14 mouse cellular contexts compared by ENCODE assay signal in the genomic region with DNA sequence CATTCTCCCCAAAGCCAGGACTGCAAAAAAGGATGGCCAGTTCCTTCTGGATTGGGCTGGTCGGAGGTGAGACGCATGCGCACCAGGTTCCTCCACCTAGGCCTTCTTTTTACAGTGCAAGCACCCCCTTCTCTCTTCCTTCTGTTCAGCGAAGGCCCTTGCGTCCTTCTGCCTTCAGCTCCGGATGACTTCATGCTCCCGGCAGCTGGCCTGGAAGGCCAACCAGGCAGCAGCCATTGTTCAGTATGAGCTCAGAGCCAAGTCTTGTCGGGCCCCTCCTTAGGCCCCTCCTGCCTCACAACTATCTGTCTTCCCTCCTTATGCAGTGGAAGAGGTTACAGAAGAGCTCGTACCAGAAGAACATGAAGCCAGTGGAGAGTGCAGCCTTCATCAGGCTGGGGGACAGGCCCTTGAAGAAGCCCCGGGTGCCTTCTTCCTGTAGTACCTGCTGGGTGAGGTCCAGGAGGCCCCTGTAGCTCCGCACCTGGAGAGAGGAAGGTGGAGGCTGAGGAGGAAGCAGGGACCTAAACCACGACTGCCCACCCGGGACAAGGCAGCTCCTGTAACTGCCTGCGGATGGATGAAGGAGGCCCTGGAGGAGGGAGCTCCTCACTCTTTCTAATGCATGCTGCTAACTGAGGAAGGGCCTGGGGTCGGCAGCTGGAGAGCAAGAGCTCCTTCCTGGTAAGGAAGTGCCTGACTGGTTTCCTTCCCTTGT. TPM values are rescaled to one million over a fixed set of nuclear protein-coding genes. Genes with fewer than 3 reads are reported as not detected.
DNase-seq lines count a peak whose midpoint lies in the region; ATAC-seq and TF ChIP-seq lines count a peak whose summit lies in the region.
"Had no signal": no experiment of that assay in that cellular context is flagged by ENCODE, and none has a peak within 500 bp of the region (broad histone marks: within the 10 kb centered on the region; RNA-seq: fewer than 3 reads in every experiment).

No protein-coding gene starts in this region.

- peaks cover 43% of the 10 kb centered on the region for H3K4me1 ChIP-seq in midbrain, embryonic 10.5 days
- H3K4me1 ChIP-seq in midbrain, embryonic 11.5 days (ENCODE audit: control insufficient read depth, insufficient read depth, low read length) = peaks cover 11% of the 10 kb centered on the region
- H3K4me1 ChIP-seq in stomach, embryonic 15.5 days = peaks cover 19% of the 10 kb centered on the region; the same call in 1 of the 2 replicates
- peaks cover 14% of the 10 kb centered on the region for H3K4me1 ChIP-seq in forebrain, postnatal 0 days (ENCODE audit: insufficient read depth)

- intact Hi-C loops in heart, postnatal 14 days (cut with DNase I) = no loop called here

- H3K9ac ChIP-seq in midbrain, embryonic 11.5 days (ENCODE audit: low read length) = no peak overlapping the region
- no peak overlapping the region for H3K9ac ChIP-seq in stomach, embryonic 15.5 days
- no peak overlapping the region for H3K9ac ChIP-seq in forebrain, postnatal 0 days
- H3K9ac ChIP-seq: forebrain, embryonic 12.5 days; hindbrain, embryonic 15.5 days; neural tube, embryonic 12.5 days had no signal

- H3K36me3 ChIP-seq in midbrain, embryonic 10.5 days = peaks cover 43% of the 10 kb centered on the region
- H3K36me3 ChIP-seq in midbrain, embryonic 11.5 days (ENCODE audit: control insufficient read depth, insufficient read depth, low read length) = no peaks in the 10 kb centered on the region
- peaks cover 5% of the 10 kb centered on the region; the same call in 1 of the 2 replicates for H3K36me3 ChIP-seq in stomach, embryonic 15.5 days
- H3K36me3 ChIP-seq in forebrain, postnatal 0 days (ENCODE audit: insufficient read depth) = peaks cover 27% of the 10 kb centered on the region

- no peak for TF ChIP-seq CTCF in forebrain, postnatal 0 days (IDR thresholded peaks at IDR 0.05; ENCODE audit: low read depth)

- peaks cover 16% of the 10 kb centered on the region for H3K27me3 ChIP-seq in midbrain, embryonic 10.5 days (ENCODE audit: low read depth, poor library complexity, severe bottlenecking)
- H3K27me3 ChIP-seq in midbrain, embryonic 11.5 days (ENCODE audit: control insufficient read depth, insufficient read depth, low read length) = no peaks in the 10 kb centered on the region
- H3K27me3 ChIP-seq in stomach, embryonic 15.5 days (replicated peaks) = no peaks in the 10 kb centered on the region
- no peaks in the 10 kb centered on the region for H3K27me3 ChIP-seq in forebrain, postnatal 0 days (ENCODE audit: insufficient read depth, low read length)
- H3K27me3 ChIP-seq: neural tube, embryonic 12.5 days had no signal

- no peak for ATAC-seq in midbrain, embryonic 11.5 days (ENCODE audit: low FRiP score)
- ATAC-seq in stomach, embryonic 15.5 days (ENCODE audit: insufficient read depth, low FRiP score, low read depth) = no peak
- ATAC-seq in megakaryocyte, adult 5-6 weeks (ENCODE audit: poor library complexity, severe bottlenecking) = no peak
- ATAC-seq in forebrain, postnatal 0 days = no peak
- ATAC-seq: activated CD4-positive, CD25-positive, alpha-beta regulatory T cell, adult 4 months; lung, postnatal 0 days had no signal

- no peaks in the 10 kb centered on the region for H3K9me3 ChIP-seq in midbrain, embryonic 10.5 days (replicated peaks)
- no peaks in the 10 kb centered on the region for H3K9me3 ChIP-seq in midbrain, embryonic 11.5 days (ENCODE audit: control insufficient read depth, low read length)
- H3K9me3 ChIP-seq in stomach, embryonic 15.5 days = no peaks in the 10 kb centered on the region
- no peaks in the 10 kb centered on the region for H3K9me3 ChIP-seq in forebrain, postnatal 0 days (ENCODE audit: low read length)
- H3K9me3 ChIP-seq: forebrain, embryonic 12.5 days; hindbrain, embryonic 15.5 days; neural tube, embryonic 12.5 days had no signal

- DNase-seq in cerebellum, postnatal 10 days = peak; percentile 26 to 37
- DNase-seq in cerebellum, adult 18-20 months = no peak
- DNase-seq in midbrain, embryonic 10.5 days (ENCODE audit: low spot score) = no peak
- no peak for DNase-seq in midbrain, embryonic 11.5 days (ENCODE audit: low spot score, missing footprints)
- peak; percentile 39 to 54 for DNase-seq in heart, postnatal 14 days
- DNase-seq in forebrain, postnatal 0 days = no peak
- DNase-seq: cerebellum, postnatal 36 days had no signal

- 0 out of 2 replicates have a peak overlapping the region, but pooled peaks have one; percentile 4 for H3K4me3 ChIP-seq in midbrain, embryonic 10.5 days
- H3K4me3 ChIP-seq in midbrain, embryonic 11.5 days (ENCODE audit: low read depth, low read length) = no peak overlapping the region
- no peak overlapping the region for H3K4me3 ChIP-seq in stomach, embryonic 15.5 days (replicated peaks)
- H3K4me3 ChIP-seq in forebrain, postnatal 0 days (ENCODE audit: low read depth, low read length) = no peak overlapping the region
- H3K4me3 ChIP-seq: forebrain, embryonic 12.5 days; hindbrain, embryonic 15.5 days; neural tube, embryonic 12.5 days had no signal

- no peak overlapping the region for H3K4me2 ChIP-seq in midbrain, embryonic 11.5 days
- H3K4me2 ChIP-seq in stomach, embryonic 15.5 days = no peak overlapping the region
- H3K4me2 ChIP-seq in forebrain, postnatal 0 days (ENCODE audit: low read depth) = no peak overlapping the region
- H3K4me2 ChIP-seq: forebrain, embryonic 12.5 days; hindbrain, embryonic 15.5 days; neural tube, embryonic 12.5 days had no signal

- H3K27ac ChIP-seq in midbrain, embryonic 10.5 days (replicated peaks) = 0 out of 2 replicates have a peak overlapping the region, but pooled peaks have one; percentile 4
- H3K27ac ChIP-seq in midbrain, embryonic 11.5 days (ENCODE audit: low read depth, low read length) = no peak overlapping the region
- peak overlapping the region; percentile 27 for H3K27ac ChIP-seq in stomach, embryonic 15.5 days
- H3K27ac ChIP-seq in forebrain, postnatal 0 days (ENCODE audit: low read depth, low read length) = no peak overlapping the region
- H3K27ac ChIP-seq: forebrain, embryonic 12.5 days; hindbrain, embryonic 15.5 days; neural tube, embryonic 12.5 days had no signal

- 86% methylated on average over 15 of the region's 15 CpGs for WGBS in midbrain, embryonic 10.5 days
- 79% methylated on average over 15 of the region's 15 CpGs for WGBS in midbrain, embryonic 11.5 days
- WGBS in stomach, embryonic 15.5 days = 76% methylated on average over 15 of the region's 15 CpGs
- WGBS in forebrain, postnatal 0 days = 81% methylated on average over 15 of the region's 15 CpGs

RNA-seq across cellular contexts. Expression of gene Mif4gd, which starts 2.5 kb away (rescaled TPM):
- 18.5 and 20.6 TPM in 2 replicates for polyA plus RNA-seq in midbrain, embryonic 10.5 days (2016; fragmentation: Nextera tagmentation; extraction: Ambion mirVana)
- 14.0 and 16.4 TPM in 2 replicates for polyA plus RNA-seq in midbrain, embryonic 11.5 days (2014; fragmentation: Nextera tagmentation; extraction: Ambion mirVana)
- total RNA-seq in heart, postnatal 14 days (2021) = 10 to 100 TPM; 41.0 to 46.6 TPM
- 31.9 and 34.4 TPM in 2 replicates for polyA plus RNA-seq in stomach, embryonic 15.5 days (2015; fragmentation: Nextera tagmentation; extraction: Ambion mirVana)
- total RNA-seq in megakaryocyte, adult 5-6 weeks (2015) = 23.6 and 28.0 TPM in 2 replicates
- 20.2 and 24.4 TPM in 2 replicates for total RNA-seq in megakaryocyte, adult 5-6 weeks (2017)
- total RNA-seq in forebrain, postnatal 0 days (2014; rRNA removed) = 12.2 and 16.9 TPM in 2 replicates
- 14.4 and 19.4 TPM in 2 replicates for polyA plus RNA-seq in forebrain, postnatal 0 days (2015; fragmentation: Nextera tagmentation; extraction: Ambion mirVana)

RNA-seq across cellular contexts. Expression of gene Gga3, which starts 11.4 kb away (rescaled TPM):
- polyA plus RNA-seq in midbrain, embryonic 10.5 days (2016; fragmentation: Nextera tagmentation; extraction: Ambion mirVana) = 34.1 and 35.4 TPM in 2 replicates
- 18.7 and 25.1 TPM in 2 replicates for polyA plus RNA-seq in midbrain, embryonic 11.5 days (2014; fragmentation: Nextera tagmentation; extraction: Ambion mirVana)
- total RNA-seq in heart, postnatal 14 days (2021) = 10 to 100 TPM; 17.8 to 19.0 TPM
- polyA plus RNA-seq in stomach, embryonic 15.5 days (2015; fragmentation: Nextera tagmentation; extraction: Ambion mirVana) = 15.9 and 24.3 TPM in 2 replicates
- 30.8 and 34.0 TPM in 2 replicates for total RNA-seq in megakaryocyte, adult 5-6 weeks (2015)
- 24.0 and 34.2 TPM in 2 replicates for total RNA-seq in megakaryocyte, adult 5-6 weeks (2017)
- 34.0 and 34.5 TPM in 2 replicates for total RNA-seq in forebrain, postnatal 0 days (2014; rRNA removed)
- 15.2 and 18.5 TPM in 2 replicates for polyA plus RNA-seq in forebrain, postnatal 0 days (2015; fragmentation: Nextera tagmentation; extraction: Ambion mirVana)

RNA-seq across cellular contexts. Expression of gene Mrps7, which starts 11.5 kb away (rescaled TPM):
- 106 and 107 TPM in 2 replicates for polyA plus RNA-seq in midbrain, embryonic 10.5 days (2016; fragmentation: Nextera tagmentation; extraction: Ambion mirVana)
- 105 TPM in 2 replicates for polyA plus RNA-seq in midbrain, embryonic 11.5 days (2014; fragmentation: Nextera tagmentation; extraction: Ambion mirVana)
- 10 to 100 TPM; 67.0 to 69.9 TPM for total RNA-seq in heart, postnatal 14 days (2021)
- 81.7 and 92.7 TPM in 2 replicates for polyA plus RNA-seq in stomach, embryonic 15.5 days (2015; fragmentation: Nextera tagmentation; extraction: Ambion mirVana)
- 29.0 and 30.2 TPM in 2 replicates for total RNA-seq in megakaryocyte, adult 5-6 weeks (2015)
- 11.7 and 29.8 TPM in 2 replicates for total RNA-seq in megakaryocyte, adult 5-6 weeks (2017)
- total RNA-seq in forebrain, postnatal 0 days (2014; rRNA removed) = 34.6 and 46.3 TPM in 2 replicates
- polyA plus RNA-seq in forebrain, postnatal 0 days (2015; fragmentation: Nextera tagmentation; extraction: Ambion mirVana) = 74.1 and 78.1 TPM in 2 replicates

RNA-seq across cellular contexts. Expression of gene Slc25a19, which starts 12.8 kb away (rescaled TPM):
- polyA plus RNA-seq in midbrain, embryonic 10.5 days (2016; fragmentation: Nextera tagmentation; extraction: Ambion mirVana) = 24.9 and 25.8 TPM in 2 replicates
- polyA plus RNA-seq in midbrain, embryonic 11.5 days (2014; fragmentation: Nextera tagmentation; extraction: Ambion mirVana) = 20.3 and 24.0 TPM in 2 replicates
- total RNA-seq in heart, postnatal 14 days (2021) = 10 to 100 TPM; 42.2 to 43.0 TPM
- 21.5 and 23.9 TPM in 2 replicates for polyA plus RNA-seq in stomach, embryonic 15.5 days (2015; fragmentation: Nextera tagmentation; extraction: Ambion mirVana)
- 5.7 and 8.0 TPM in 2 replicates for total RNA-seq in megakaryocyte, adult 5-6 weeks (2015)
- total RNA-seq in megakaryocyte, adult 5-6 weeks (2017) = 13.7 and 25.5 TPM in 2 replicates
- total RNA-seq in forebrain, postnatal 0 days (2014; rRNA removed) = 34.3 and 38.7 TPM in 2 replicates
- 51.1 and 51.7 TPM in 2 replicates for polyA plus RNA-seq in forebrain, postnatal 0 days (2015; fragmentation: Nextera tagmentation; extraction: Ambion mirVana)

RNA-seq across cellular contexts. Expression of gene Nup85, which starts 51.0 kb away (rescaled TPM):
- polyA plus RNA-seq in midbrain, embryonic 10.5 days (2016; fragmentation: Nextera tagmentation; extraction: Ambion mirVana) = 229 and 265 TPM in 2 replicates
- polyA plus RNA-seq in midbrain, embryonic 11.5 days (2014; fragmentation: Nextera tagmentation; extraction: Ambion mirVana) = 195 and 197 TPM in 2 replicates
- 10 to 100 TPM; 20.9 to 22.3 TPM for total RNA-seq in heart, postnatal 14 days (2021)
- 159 and 181 TPM in 2 replicates for polyA plus RNA-seq in stomach, embryonic 15.5 days (2015; fragmentation: Nextera tagmentation; extraction: Ambion mirVana)
- total RNA-seq in megakaryocyte, adult 5-6 weeks (2015) = 52.2 and 59.7 TPM in 2 replicates
- 59.5 and 59.9 TPM in 2 replicates for total RNA-seq in megakaryocyte, adult 5-6 weeks (2017)
- total RNA-seq in forebrain, postnatal 0 days (2014; rRNA removed) = 62.6 and 90.3 TPM in 2 replicates
- 66.2 and 78.7 TPM in 2 replicates for polyA plus RNA-seq in forebrain, postnatal 0 days (2015; fragmentation: Nextera tagmentation; extraction: Ambion mirVana)

Comparison
In these comparisons a context has a peak if more than half of its experiments do, and no peak if none do; other contexts are left out.
1. DNase-seq: peak in cerebellum, postnatal 10 days (2 of 2) and heart, postnatal 14 days (2 of 2); none in cerebellum, adult 18-20 months (0 of 2), midbrain, embryonic 10.5 days (single experiment), midbrain, embryonic 11.5 days (single experiment) and forebrain, postnatal 0 days (single experiment).
2. H3K27ac ChIP-seq: peak in midbrain, embryonic 10.5 days (single experiment) and stomach, embryonic 15.5 days (single experiment); none in midbrain, embryonic 11.5 days (single experiment) and forebrain, postnatal 0 days (single experiment).